Mouse (Mus musculus) left cerebral cortex, adult 18-20 months (tissue): ENCODE data around the gene Msx3. TPM values are rescaled to one million over a fixed set of nuclear protein-coding genes. Genes with fewer than 3 reads are reported as not detected.
A peak's percentile ranks its signal among the peaks of the same experiment; 100 is the strongest.

Experiments used
- DNase-seq, 2 experiments: peaks; one replicate each; pipeline ENCODE4 v3.0.0; 2021 to 2022; ENCODE audit warnings: low spot score in 2 of 2, mixed read lengths in 1 of 2
- total RNA-seq, 2 experiments: library from RNA; stranded (reverse); gene quantifications; 2 replicates each; pipeline ENCODE4 v1.2.3; 2021

The Msx3 gene
- total RNA-seq, 2 experiments from 2014 or later = not detected

DNA sequence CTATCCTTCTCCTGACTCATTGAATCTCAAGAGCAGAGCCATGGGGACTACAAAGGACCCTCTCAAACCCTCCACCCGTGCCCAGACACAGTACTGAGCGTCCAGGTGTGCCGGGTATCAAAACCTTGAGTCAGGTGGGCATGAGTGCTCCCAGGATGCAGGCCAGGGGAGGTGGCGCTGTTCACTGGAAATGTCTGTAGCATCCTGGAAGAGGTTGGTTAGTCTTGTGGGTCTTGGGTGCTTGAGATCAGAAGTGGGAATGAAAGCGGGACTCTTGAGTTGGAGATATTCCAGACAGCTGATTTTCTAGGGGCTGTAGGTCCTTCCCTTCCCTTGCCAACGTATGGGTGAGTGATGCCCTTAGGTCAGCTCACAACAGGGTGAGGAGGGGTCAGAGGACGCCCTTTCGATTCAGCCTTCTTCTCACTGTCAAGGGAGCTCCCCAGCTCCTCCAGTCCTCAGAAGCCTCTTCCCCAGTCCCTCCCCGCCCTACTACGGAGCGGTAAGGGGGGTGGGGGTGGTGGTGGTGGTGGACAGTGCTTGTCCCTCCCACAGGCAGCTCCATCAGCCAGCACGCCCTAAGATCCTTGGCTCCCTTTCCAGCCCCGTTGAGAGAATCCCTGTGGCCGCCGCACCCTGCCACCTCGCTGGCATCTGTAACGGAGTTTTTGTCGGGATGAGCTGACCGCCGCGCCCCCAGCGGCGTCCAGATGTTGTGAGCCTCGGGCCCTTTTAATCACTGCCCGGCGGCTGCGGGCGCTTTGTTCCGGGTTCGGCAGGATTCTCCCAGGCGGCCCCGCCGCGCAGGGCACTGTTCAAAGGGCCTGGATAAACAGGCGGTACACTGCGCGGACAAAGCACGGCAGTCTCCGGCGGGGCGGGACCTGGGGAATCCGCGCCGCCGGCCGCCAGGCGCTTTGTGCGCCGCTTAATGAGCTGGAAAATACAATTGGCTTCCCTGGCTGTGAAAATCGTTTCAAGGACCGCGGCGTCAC lies 8.8 kb upstream of the Msx3 start:
- DNase-seq = no peak

DNA sequence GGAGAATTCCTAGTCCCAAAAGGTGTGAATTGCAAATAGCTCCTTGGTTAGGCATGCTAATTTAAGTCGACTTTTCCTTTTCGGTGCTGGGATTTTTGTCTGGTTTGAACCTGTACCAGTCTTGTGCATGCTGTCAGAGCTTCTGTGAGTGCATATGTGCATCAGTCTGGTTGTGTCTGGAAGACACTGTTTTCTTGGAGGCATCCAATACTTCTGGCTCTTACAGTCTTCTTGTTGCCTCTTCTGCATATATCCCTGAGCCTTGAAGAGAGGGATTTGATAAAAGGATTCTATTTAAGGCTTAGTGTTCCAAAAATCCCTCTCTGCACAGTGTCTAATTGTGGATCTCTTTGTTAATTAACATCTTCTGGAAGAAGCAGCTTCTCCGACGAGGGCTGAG lies 5.2 kb upstream of the Msx3 start:
- no peak for DNase-seq

DNA sequence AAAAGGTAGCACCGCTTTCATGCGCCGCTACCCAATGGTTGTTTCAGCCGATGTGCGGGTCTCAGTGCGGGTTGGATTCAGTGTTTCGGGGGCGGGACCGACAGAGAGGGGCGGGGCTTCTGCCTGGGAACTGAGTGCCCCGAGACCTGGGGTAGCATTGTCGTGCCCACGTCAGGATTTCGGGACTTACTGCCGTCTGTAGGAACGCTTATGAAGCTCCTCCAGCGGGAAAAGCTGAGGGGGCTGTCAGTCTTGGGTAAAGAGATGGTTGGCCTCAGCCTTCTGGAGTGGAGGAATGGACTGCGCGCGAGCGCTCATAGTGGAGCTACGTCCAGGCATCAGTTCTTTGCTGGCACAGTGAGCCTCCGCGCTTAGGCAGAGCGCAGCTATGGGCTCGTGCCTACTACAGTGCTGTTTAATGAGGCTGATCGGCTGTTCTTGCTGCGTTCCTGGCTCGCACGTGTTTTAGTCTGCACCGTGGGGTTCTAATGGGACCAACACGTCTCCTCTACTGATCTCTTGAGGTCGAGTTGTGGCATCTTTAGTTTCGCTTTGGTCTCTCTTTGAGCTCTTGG lies 313 bp upstream of the Msx3 start:
- DNase-seq = peak in 1 of 2 experiments; percentile 15

DNA sequence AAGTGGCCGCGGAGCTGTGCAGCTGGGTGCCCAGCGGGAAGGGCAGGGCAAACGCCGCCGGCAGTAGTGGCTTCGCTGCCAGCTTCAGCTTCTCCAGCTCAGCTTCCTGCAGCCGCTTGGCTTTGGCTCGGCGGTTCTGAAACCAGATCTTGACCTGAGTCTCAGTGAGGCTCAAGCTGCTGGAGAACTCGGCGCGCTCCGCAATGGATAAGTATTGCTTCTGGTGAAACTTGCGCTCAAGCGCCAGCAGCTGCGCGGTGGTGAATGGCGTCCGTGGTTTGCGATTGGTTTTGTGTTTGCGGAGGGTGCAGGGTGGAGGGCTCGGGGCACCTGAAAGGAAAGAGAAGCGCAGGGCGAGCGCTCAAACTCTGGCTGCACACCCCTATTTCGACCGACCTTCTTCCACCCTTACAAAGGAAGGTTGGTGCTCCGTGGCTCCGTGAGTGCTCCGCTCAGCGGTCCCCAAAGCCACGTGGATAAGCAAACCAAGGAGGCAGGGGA lies 1.0 kb downstream of the Msx3 start:
- no peak for DNase-seq

DNA sequence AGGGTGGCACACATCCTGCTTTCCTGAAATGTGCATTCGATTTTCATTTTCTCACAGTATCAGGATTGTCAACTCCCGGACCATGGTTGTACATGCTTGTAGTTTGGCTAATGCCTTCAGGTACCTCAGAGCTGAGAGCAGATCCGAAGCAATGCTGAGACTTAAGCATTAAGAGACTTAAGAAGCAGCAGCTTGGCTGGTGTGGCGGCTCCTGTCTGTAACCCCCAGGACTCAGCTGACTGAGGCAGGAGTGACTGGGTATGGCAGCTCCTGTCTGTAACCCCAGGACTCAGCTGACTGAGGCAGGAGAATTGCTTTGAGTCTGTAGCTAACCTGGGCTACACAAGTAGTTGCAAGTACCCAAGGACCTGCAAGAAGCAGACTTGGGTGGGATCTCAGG lies 3.3 kb downstream of the Msx3 start:
- DNase-seq = no peak

DNA sequence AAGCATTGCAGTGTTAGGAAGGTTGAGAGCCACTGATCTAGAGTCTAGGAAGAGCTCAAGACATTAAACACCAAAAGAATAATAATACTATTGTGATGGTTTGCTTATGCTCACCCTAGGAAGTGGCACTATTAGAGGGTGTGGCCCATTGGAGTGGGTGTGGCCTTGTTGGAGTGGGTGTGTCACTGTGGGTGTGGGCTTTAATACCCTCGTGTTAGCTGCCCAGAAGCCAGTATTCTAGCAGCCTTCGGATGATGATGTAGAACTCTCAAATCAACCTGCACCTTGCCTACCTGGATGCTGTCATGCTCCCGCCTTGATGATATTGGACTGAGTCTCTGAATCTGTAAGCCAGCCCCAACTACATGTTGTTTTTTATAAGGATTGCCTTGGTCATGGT lies 6.2 kb downstream of the Msx3 start:
- no peak for DNase-seq

DNA sequence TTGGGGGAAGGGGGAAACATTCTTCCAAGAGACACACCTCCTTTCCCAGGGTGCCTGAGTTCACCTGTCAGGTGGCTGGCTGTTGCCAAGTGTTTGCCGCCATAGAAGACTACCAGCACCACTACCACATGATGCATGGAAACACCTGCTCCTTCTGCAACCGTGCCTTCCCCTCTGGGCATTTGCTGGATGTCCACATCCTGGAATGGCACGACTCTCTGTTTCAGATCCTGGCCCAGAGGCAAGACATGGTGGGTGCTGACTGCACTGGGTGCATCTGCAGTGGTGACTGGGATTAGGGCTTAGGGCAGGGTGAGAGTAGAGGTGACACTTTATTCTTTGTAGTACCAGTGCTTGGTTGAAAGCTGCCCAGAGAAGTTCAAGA lies 11.7 kb downstream of the Msx3 start:
- no peak for DNase-seq

DNA sequence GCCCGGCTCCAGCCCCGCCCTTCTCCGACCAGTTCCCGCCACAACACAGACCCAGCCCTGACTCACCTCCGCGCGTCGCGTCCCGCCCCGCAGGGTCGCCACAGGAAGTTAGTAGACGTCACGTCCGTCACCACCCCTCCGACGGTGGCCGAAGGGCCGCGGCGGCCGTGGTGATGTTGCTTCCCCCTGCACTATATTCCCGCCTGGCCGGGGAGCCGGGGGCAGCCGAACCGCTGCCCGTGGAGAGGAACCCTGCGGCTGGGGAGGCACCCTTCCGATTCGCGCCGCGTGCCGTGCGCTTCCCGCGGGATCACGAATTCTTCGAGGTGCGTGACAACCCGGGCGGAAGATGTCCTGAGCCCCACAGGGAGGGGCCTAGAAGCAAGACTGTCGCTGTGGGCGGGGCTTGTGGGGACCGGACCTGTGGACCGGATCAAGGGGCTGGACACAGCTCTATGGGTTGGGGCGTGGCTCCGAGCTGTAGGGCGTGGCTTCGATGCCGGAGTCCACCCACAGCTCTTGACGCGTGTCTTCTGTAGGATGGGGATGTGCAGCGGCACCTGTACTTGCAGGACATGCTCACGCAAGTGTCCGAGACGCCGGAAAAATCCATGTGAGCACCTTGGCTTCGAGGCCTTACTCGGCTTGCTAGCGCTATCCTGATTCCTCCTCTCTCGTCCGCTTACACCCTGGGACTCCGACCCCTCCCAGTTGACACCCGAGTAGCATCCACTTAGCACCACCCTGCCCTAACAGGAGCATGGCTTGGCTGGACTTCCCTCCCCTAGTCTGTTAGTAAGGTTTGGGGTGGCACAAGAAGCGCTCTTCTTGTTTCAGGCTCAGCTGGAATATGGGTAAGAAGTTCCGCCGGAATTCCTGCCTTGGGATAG lies 12.4 kb downstream of the Msx3 start, which contains the start of the genes Zfp511 and Tubgcp2:
Zfp511 (plus strand) TSS at position 111 of the 890 bp plus-strand sequence.
Tubgcp2 (minus strand) TSS at position 389 of the 890 bp plus-strand sequence.
- DNase-seq = peak; percentile 92 to 95

DNA sequence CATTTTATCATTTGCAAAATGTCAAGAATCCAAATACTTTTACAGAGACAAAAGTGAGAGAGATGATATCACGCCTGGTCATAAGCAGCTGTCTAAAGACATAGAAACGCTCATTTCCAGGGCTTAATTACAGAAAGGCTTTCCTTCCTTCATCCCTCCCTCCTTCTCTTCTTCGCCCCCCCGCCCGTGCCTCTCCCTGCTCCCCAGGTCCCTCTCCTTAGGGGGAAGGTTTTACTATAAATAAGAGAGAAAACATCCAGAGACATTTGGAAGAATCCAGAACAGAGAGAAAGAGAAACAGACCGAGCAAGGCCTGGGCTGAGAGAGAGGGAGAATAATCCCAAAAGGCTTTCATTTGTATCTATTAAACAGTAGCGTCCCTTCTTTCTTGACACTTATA lies 13.4 kb downstream of the Msx3 start:
- no peak for DNase-seq

DNA sequence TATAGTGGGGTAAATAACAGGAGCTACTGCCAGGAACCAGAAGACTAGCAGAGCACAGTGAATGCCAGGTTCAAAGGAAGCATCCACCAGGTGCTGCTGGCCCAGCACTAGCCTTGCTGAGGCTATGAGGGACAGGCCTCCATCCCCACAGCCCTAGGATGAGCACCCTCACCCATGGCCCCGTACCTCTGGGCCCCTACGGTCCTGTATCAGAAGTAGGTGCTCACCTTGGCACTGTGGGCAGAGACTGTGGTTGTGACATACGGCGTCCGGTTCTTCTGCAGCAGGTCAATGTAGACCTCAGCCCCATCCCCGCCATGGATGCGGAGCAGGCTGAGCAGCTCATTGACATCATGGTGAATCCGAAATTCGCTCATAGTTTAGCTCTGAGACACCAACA lies 15.5 kb downstream of the Msx3 start:
- no peak for DNase-seq

DNA sequence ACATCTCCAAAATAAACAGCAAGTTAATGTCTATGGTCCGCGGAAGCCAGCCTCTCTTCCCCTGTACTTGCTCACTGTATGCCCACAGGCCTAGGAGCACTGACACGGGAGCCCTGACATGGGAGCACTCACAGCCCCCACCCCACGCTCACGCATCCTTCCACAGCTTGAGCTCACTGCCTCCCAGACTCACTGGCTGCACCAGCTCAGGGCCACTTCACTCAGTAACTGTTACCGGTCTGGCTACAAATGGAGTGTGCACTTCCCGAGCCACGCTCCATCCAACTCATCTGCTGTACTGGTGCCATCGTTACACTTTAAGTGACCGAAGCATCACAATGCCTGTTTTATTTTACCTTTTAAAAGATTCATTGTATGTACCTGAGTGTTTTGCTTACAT lies 16.5 kb downstream of the Msx3 start:
- DNase-seq = no peak

DNA sequence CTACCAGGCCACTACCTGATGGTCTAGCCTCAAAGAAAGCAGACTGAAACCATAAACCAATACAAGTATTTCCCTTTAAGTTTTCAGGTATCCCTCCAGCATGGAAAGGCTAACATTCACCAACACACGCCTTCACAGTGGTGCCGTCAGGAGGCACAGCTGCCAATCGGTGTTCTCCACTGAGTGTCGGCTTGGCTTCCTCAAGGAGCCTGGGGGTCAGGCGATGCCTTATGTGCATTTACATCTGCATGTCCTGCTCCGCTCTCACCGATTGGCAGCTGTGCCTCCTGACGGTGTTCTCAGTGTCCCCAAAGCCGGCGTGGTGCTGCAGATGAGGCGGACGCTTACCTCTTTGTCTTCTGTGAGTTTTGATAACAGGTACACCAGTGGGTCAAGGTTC lies 17.1 kb downstream of the Msx3 start:
- no peak for DNase-seq

DNA sequence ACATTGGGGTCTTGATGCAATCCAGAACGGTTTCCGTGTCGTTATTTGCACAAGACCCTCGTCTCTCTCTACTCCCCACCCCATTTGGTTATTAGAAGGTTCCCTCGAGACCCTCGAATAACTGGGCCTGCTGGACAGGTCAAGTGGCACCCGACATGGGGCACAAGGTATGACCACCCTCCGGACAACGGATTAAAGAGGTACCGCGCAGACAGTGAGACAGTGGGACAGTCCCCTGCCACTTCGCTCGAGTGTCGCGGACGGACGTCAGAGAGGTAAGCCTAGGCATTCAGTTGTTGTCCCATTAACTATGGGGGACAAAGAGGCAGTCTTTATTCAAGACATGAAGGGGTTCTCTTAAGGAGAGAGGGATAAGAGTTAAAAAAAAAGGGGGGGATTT lies 37.6 kb downstream of the Msx3 start:
- no peak for DNase-seq

DNA sequence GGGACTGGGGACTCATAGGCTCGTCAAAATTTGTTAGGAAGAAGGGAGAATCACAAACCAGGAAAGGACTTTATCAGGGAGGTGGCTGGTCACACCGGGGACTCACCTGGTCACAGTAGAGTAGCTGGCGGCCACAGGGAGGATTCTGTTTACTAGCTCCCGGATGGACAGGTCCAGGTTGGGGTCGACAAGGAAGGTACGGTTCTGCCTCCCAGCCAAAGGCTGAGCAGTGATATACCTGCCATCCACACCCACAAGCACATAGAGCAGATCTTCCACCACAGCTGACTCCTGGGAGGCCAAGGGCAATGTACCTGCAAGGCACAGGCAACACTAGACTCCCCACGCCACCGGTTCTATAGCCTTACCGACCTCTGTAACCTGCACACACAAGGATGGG lies 41.1 kb downstream of the Msx3 start:
- DNase-seq = no peak

DNA sequence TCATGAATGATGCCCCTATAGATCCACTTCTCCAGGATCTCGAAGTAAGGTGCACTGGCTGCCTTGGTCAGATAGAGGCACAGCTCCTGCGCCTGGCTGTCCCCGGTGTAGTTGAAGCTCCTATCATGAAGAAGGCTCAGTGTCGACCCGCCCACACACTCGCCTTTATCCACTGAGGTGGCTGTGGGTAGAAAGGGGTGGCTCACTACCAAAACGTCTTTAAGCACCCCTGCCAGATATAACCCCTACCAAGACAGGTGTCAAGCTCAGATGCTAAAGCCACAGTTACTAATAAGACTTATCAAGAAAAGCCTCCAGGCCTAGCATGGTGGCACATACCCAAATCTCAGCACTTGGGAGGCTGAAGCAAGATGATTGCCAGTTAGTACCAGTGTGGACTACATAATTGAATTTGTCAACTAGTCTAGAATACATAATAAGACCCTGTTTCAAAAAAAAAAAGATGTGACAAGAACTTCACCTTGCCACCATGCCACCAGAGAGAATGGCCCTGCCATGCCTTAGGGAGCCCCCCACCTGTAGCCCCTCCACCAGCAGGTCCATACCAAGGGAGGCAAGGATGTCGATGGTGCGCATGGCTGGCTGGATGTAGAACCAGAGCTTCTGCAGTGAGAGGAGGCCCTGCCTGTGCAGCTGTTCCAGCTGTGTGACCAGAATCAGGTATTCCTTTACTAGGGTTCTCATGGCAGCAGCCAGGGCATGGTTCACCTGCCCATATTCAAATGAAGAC lies 41.9 kb downstream of the Msx3 start:
- no peak for DNase-seq

DNA sequence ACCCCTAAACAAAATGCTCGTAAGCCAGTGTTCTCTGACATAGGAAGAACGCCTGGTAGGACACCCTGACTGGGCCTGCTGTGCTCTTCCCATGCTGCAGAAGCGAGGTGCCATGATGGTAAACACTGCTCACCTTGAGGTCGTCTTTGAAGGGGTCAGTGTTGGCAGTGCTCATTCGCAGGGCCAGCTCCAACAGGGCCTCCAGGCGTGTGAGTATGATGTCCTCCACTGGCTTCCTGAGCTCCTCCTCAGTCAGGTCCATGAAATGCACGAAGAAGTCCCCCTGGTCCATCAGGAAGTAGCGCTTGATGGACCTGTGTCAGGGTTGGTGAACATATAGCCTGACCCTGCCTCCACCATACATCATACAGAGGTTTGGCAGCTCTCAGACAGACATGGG lies 44.2 kb downstream of the Msx3 start:
- DNase-seq = no peak

DNA sequence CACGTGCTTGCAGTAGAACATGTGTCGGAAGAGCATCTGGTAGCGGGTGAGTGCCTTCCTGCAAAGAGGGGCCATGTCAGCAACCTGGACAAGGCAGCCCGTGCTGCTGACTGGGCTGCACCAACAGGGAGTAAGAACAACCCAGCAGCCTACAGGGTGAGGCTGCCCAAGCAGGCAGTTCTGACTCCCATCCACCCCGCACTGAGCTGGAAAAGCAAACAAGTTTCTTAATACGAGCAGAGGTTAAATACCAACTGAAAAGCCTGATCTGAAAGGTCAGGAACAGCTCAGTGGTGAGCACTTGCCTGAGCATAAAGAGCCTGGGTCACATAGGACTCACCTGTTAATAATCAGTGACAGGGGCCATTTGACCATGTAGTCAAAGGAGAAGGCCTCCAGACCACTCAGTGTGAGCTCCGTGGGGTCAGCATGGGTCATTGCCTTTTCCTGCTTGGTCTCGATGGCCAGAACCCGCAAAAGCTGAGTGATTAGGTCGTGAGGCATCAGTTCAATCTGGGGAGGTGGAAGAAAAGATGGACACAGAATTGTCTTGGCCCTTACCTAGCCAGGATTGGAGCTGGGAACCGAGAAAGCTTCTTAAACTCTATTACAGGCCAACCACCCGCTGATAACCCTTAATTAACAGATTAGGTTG lies 47.7 kb downstream of the Msx3 start:
- DNase-seq = peak in 1 of 2 experiments; percentile 1

DNA sequence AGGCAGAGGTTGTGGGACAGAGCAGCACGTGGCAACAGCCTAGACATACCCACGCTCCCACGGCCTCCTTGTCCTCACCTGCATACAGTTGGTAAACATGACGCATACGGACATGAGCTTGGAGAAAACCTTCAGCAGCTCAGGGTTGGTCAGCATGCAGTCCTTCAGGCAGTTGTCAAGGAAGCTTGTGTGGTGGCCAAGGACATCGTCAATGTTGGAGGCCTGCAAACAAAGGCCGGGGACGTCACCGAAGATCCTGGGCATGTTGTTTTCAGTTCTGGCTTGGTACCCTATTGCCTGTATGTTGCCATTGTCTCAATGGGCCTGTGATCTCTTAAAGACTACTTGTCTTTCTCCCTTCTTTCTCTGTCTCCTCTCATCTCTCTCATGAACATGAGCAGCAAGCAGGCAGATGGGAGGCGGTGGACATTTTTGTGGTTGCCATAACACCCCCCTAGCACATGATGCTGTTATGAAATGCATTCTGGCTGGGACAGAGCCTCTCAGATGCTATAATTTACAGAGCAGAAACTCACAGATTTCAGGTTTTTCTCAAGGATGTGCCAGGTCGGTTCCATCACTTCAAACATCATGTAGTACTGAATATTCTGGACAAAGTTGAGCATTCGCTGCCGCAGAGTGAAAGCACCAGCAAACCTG lies 50.1 kb downstream of the Msx3 start:
- peak; percentile 31 to 47 for DNase-seq
